Mouse (Mus musculus) MEL (cell line): ENCODE measurements around the gene Klhl30. TPM values are rescaled to one million over a fixed set of nuclear protein-coding genes. Genes with fewer than 3 reads are reported as not detected.

ENCODE experiments used
- DNase-seq: peaks from one replicate; pipeline ENCODE4 v3.0.0; 2011; ENCODE audit warnings: low read depth, low spot score
- H3K27ac ChIP-seq: 2 replicates; pipeline ENCODE4 v1.5.1; 2012; ENCODE audit warnings: low read depth, mild to moderate bottlenecking, control low read depth, low read length, moderate library complexity; ENCODE audit not compliant: control insufficient read depth
- H3K27me3 ChIP-seq, 2 experiments: fragments of 150-350 bp in 1 of 2; sonication (generic) in 1 of 2; 2 replicates each; pipeline ENCODE4 v1.6.1; 2012; ENCODE audit warnings: low read length in 2 of 2, mild to moderate bottlenecking in 2 of 2, improper control_type of control experiment in 1 of 2, moderate library complexity in 1 of 2; ENCODE audit not compliant: insufficient read depth in 2 of 2, control insufficient read depth in 1 of 2
- H3K36me3 ChIP-seq, 2 experiments: 2 replicates each; pipeline ENCODE4 v1.6.1; 2012 to 2014; ENCODE audit warnings: low read length in 2 of 2, improper control_type of control experiment in 1 of 2, inconsistent platforms in 1 of 2, mild to moderate bottlenecking in 1 of 2; ENCODE audit not compliant: insufficient read depth in 2 of 2, control insufficient read depth in 1 of 2
- H3K4me1 ChIP-seq, 2 experiments: fragments of 150-350 bp in 1 of 2; sonication (generic) in 1 of 2; 2 replicates each; pipeline ENCODE4 v1.6.1; 2012; ENCODE audit warnings: low read length in 2 of 2, improper control_type of control experiment in 1 of 2, mild to moderate bottlenecking in 1 of 2; ENCODE audit not compliant: insufficient read depth in 2 of 2, control insufficient read depth in 1 of 2
- H3K4me3 ChIP-seq, 2 experiments: fragments of 150-350 bp in 1 of 2; sonication (generic) in 1 of 2; 2 replicates each; pipeline ENCODE4 v1.5.1; 2012; ENCODE audit warnings: low read depth in 2 of 2, low read length in 2 of 2, mild to moderate bottlenecking in 2 of 2, moderate library complexity in 2 of 2, control low read depth in 1 of 2, improper control_type of control experiment in 1 of 2; ENCODE audit not compliant: control insufficient read depth in 1 of 2, insufficient read depth in 1 of 2
- H3K79me2 ChIP-seq: 2 replicates; pipeline ENCODE4 v1.6.1; 2012; ENCODE audit warnings: mild to moderate bottlenecking, low read length, moderate library complexity; ENCODE audit not compliant: control insufficient read depth, poor library complexity, insufficient read depth
- H3K9ac ChIP-seq: 2 replicates; pipeline ENCODE4 v1.6.1; 2012; ENCODE audit warnings: low read depth, mild to moderate bottlenecking, control low read depth, low read length, moderate library complexity; ENCODE audit not compliant: control insufficient read depth, poor library complexity, severe bottlenecking
- H3K9me3 ChIP-seq: fragments of 150-350 bp; sonication (generic); replicated peaks from 2 replicates; pipeline ENCODE4 v1.6.1; 2012; ENCODE audit warnings: mild to moderate bottlenecking, low read length, improper control_type of control experiment, moderate library complexity; ENCODE audit not compliant: insufficient read depth
- CHD1 ChIP-seq: IDR thresholded peaks from 2 replicates; pipeline ENCODE4 v1.6.1; 2012; ENCODE audit warnings: low read depth, mild to moderate bottlenecking, inconsistent platforms, low read length, improper control_type of control experiment
- CHD2 ChIP-seq: IDR thresholded peaks from 2 replicates; pipeline ENCODE4 v1.6.1; 2011; ENCODE audit warnings: low read length, improper control_type of control experiment
- ELF1 ChIP-seq: IDR thresholded peaks from 2 replicates; pipeline ENCODE4 v1.6.1; 2014; ENCODE audit warnings: low read depth, mild to moderate bottlenecking, inconsistent platforms, low read length, improper control_type of control experiment, moderate library complexity
- GATA1 ChIP-seq: IDR thresholded peaks from 2 replicates; pipeline ENCODE4 v1.6.1; 2011; ENCODE audit warnings: low read depth, low read length, improper control_type of control experiment
- HCFC1 ChIP-seq: IDR thresholded peaks from 2 replicates; pipeline ENCODE4 v1.6.1; 2012; ENCODE audit warnings: low read depth, mild to moderate bottlenecking, inconsistent platforms, low read length, improper control_type of control experiment, moderate library complexity
- KAT2A ChIP-seq: conservative IDR thresholded peaks from 2 replicates; pipeline ENCODE4 v1.6.1; 2012; ENCODE audit warnings: low read depth, low read length, improper control_type of control experiment, inconsistent platforms
- MAFK ChIP-seq: IDR thresholded peaks from 2 replicates; pipeline ENCODE4 v1.6.1; 2011; ENCODE audit warnings: low read depth, mild to moderate bottlenecking, low read length, improper control_type of control experiment, borderline replicate concordance
- MAZ ChIP-seq: IDR thresholded peaks from 2 replicates; pipeline ENCODE4 v1.6.1; 2012; ENCODE audit warnings: low read depth, mild to moderate bottlenecking, inconsistent platforms, low read length, improper control_type of control experiment
- MEF2A ChIP-seq: IDR thresholded peaks from 2 replicates; pipeline ENCODE4 v1.6.1; 2014; ENCODE audit warnings: low read depth, mild to moderate bottlenecking, inconsistent platforms, low read length, improper control_type of control experiment; ENCODE audit not compliant: poor library complexity, insufficient replicate concordance, severe bottlenecking; ENCODE audit errors: extremely low read depth
- MXI1 ChIP-seq: IDR thresholded peaks from 2 replicates; pipeline ENCODE4 v1.6.1; 2011; ENCODE audit warnings: mild to moderate bottlenecking, low read depth, low read length, improper control_type of control experiment
- POLR2A ChIP-seq, 2 experiments: IDR thresholded peaks; 2 replicates each; pipeline ENCODE4 v1.6.1; 2011 to 2012; ENCODE audit warnings: low read length in 2 of 2, mild to moderate bottlenecking in 2 of 2, control low read depth in 1 of 2, improper control_type of control experiment in 1 of 2, low read depth in 1 of 2, moderate library complexity in 1 of 2; ENCODE audit not compliant: control insufficient read depth in 1 of 2, insufficient read depth in 1 of 2, poor library complexity in 1 of 2
- POLR2AphosphoS5 ChIP-seq: IDR thresholded peaks from 2 replicates; pipeline ENCODE4 v1.6.1; 2012; ENCODE audit warnings: low read depth, borderline replicate concordance, mild to moderate bottlenecking, inconsistent platforms, low read length, moderate library complexity, mixed read lengths
- RAD21 ChIP-seq: IDR thresholded peaks from 2 replicates; pipeline ENCODE4 v1.6.1; 2011; ENCODE audit warnings: mild to moderate bottlenecking, low read depth, low read length, improper control_type of control experiment
- TAL1 ChIP-seq: IDR thresholded peaks from 2 replicates; pipeline ENCODE4 v1.6.1; 2012; ENCODE audit warnings: mild to moderate bottlenecking, inconsistent platforms, low read length, moderate library complexity, mixed read lengths
- TBP ChIP-seq: IDR thresholded peaks from 2 replicates; pipeline ENCODE4 v1.8.0; 2011; ENCODE audit warnings: low read depth, low read length, improper control_type of control experiment
- USF1 ChIP-seq: IDR thresholded peaks from 2 replicates; pipeline ENCODE4 v1.6.1; 2014; ENCODE audit warnings: low read depth, mild to moderate bottlenecking, inconsistent platforms, low read length, improper control_type of control experiment, moderate library complexity
- USF2 ChIP-seq, 2 experiments: IDR thresholded peaks; 2 replicates each; pipeline ENCODE4 v1.6.1; 2011 to 2012; ENCODE audit warnings: improper control_type of control experiment in 2 of 2, low read length in 2 of 2, borderline replicate concordance in 1 of 2, inconsistent platforms in 1 of 2, low read depth in 1 of 2, mild to moderate bottlenecking in 1 of 2; ENCODE audit not compliant: insufficient read depth in 1 of 2
- ZC3H11A ChIP-seq: IDR thresholded peaks from 2 replicates; pipeline ENCODE4 v1.6.1; 2012; ENCODE audit warnings: low read depth, mild to moderate bottlenecking, inconsistent platforms, low read length, improper control_type of control experiment
- ZKSCAN1 ChIP-seq: IDR thresholded peaks from 2 replicates; pipeline ENCODE4 v1.6.1; 2012; ENCODE audit warnings: low read depth, mild to moderate bottlenecking, inconsistent platforms, low read length, improper control_type of control experiment, moderate library complexity
- ZMIZ1 ChIP-seq: IDR thresholded peaks from 2 replicates; pipeline ENCODE4 v1.6.1; 2012; ENCODE audit warnings: low read depth, mild to moderate bottlenecking, inconsistent platforms, low read length, improper control_type of control experiment, moderate library complexity
- ZNF384 ChIP-seq: IDR thresholded peaks from 2 replicates; pipeline ENCODE4 v1.6.1; 2012; ENCODE audit warnings: low read depth, mild to moderate bottlenecking, inconsistent platforms, low read length, improper control_type of control experiment
- polyA plus RNA-seq, 2 experiments: library from polyadenylated mRNA; stranded (reverse) in 1 of 2; unstranded in 1 of 2; fragments of >175 nt in 1 of 2; fragments of >200 nt in 1 of 2; gene quantifications; 2 replicates each; pipeline versions ENCODE4 v1.2.1 to v1.2.4; 2012; ENCODE audit warnings: low replicate concordance in 2 of 2, low read depth in 1 of 2; ENCODE audit not compliant: insufficient read length in 2 of 2, insufficient read depth in 1 of 2, missing spikeins in 1 of 2
- total RNA-seq: library from RNA; depleted of rRNA; stranded (reverse); fragments of 300-350 nt; gene quantifications from 2 replicates; pipeline ENCODE4 v1.2.3, GENCODE M21; 2012

Klhl30 gene
- total and polyA plus RNA-seq, 3 experiments, result not detected

- Histone ChIP-seq H3K79me2 (peaks cover 11% of the 10 kb centered on the region), H3K4me1 (peaks cover 4% of the 10 kb centered on the region in 2 experiments; a peak in 3 of 4 replicates), H3K27me3 (no peaks in the 10 kb centered on the region), H3K27ac (no peak overlapping the region), H3K4me3 (no peak overlapping the region), H3K9ac (no peak overlapping the region), H3K9me3 (no peaks in the 10 kb centered on the region), H3K36me3 (peaks cover 0 to 8% of the 10 kb centered on the region in 2 experiments)
- TF ChIP-seq POLR2AphosphoS5 (no peak), ELF1 (no peak), POLR2A (IDR thresholded peaks at IDR 0.05; ENCODE audit: control insufficient read depth in 1 of 2, insufficient read depth in 1 of 2, low read depth in 1 of 2, low read length in 2 of 2, poor library complexity in 1 of 2) (no peak), HCFC1 (no peak), USF2 (IDR thresholded peaks at IDR 0.05; ENCODE audit: borderline replicate concordance in 1 of 2, insufficient read depth in 1 of 2, low read depth in 1 of 2, low read length in 2 of 2) (no peak)
- DNase-seq, result no peak
Observed at GRCm38 (mm10) chr1:91302021-91302420, 48.8 kb upstream of the Klhl30 start.

- Histone ChIP-seq H3K27ac (no peak overlapping the region), H3K79me2 (peaks cover 1% of the 10 kb centered on the region; the same call in 1 of the 2 replicates), H3K9ac (no peak overlapping the region), H3K4me1 (peaks cover under 1 to 3% of the 10 kb centered on the region in 2 experiments; a peak in 3 of 4 replicates), H3K9me3 (no peaks in the 10 kb centered on the region), H3K27me3 (no peaks in the 10 kb centered on the region), H3K4me3 (no peak overlapping the region), H3K36me3 (peaks cover 3 to 7% of the 10 kb centered on the region in 2 experiments)
- no peak for TF ChIP-seq MXI1
- TF ChIP-seq USF1, result no peak
- TF ChIP-seq HCFC1, result no peak
- no peak for TF ChIP-seq ZKSCAN1
- no peak for TF ChIP-seq MAZ
- TF ChIP-seq POLR2A (IDR thresholded peaks at IDR 0.05; ENCODE audit: control insufficient read depth in 1 of 2, insufficient read depth in 1 of 2, low read depth in 1 of 2, low read length in 2 of 2, poor library complexity in 1 of 2), result no peak
- TF ChIP-seq ZC3H11A, result no peak
- TF ChIP-seq GATA1, result no peak
- no peak for TF ChIP-seq TAL1
- no peak for TF ChIP-seq ELF1
- no peak for TF ChIP-seq ZNF384
- no peak for TF ChIP-seq CHD2
- TF ChIP-seq CHD1, result no peak
- no peak for TF ChIP-seq TBP
- no peak for TF ChIP-seq MAFK
- no peak for TF ChIP-seq MEF2A
- TF ChIP-seq RAD21, result no peak
- TF ChIP-seq KAT2A, result no peak
- no peak for TF ChIP-seq ZMIZ1
- no peak for DNase-seq
Observed at GRCm38 (mm10) chr1:91304621-91305020, 46.2 kb upstream of the Klhl30 start.
